Mouse (Mus musculus) megakaryocyte, embryonic 14.5 days (primary cell): ENCODE measurements around the gene 1190002N15Rik. TPM values are rescaled to one million over a fixed set of nuclear protein-coding genes. Genes with fewer than 3 reads are reported as not detected.

Source experiments
- H3K27me3 ChIP-seq: replicated peaks from 2 replicates; pipeline ENCODE3; 2012; ENCODE audit warnings: inconsistent platforms
- H3K36me3 ChIP-seq: replicated peaks from 2 replicates; pipeline ENCODE3; 2012; ENCODE audit warnings: low read length, inconsistent platforms, mixed read lengths
- H3K4me1 ChIP-seq: 2 replicates; pipeline ENCODE4 v1.6.1; 2012; ENCODE audit warnings: inconsistent platforms
- H3K4me3 ChIP-seq: replicated peaks from 2 replicates; pipeline ENCODE3; 2012; ENCODE audit warnings: moderate library complexity, mild to moderate bottlenecking, inconsistent platforms
- H3K9me3 ChIP-seq: 2 replicates; pipeline ENCODE4 v1.6.1; 2012; ENCODE audit warnings: inconsistent platforms
- FLI1 ChIP-seq: IDR thresholded peaks from 2 replicates; pipeline ENCODE4 v1.6.1; 2012; ENCODE audit warnings: low read length, inconsistent platforms, mixed read lengths
- GATA1 ChIP-seq: IDR thresholded peaks from 3 replicates; pipeline ENCODE4 v1.6.1; 2012; ENCODE audit warnings: mixed read lengths, low read length, inconsistent platforms, borderline replicate concordance
- polyA plus RNA-seq: library from polyadenylated mRNA; stranded (reverse); fragments of >175 nt; gene quantifications from 2 replicates; pipeline ENCODE4 v1.2.3, GENCODE M21; 2012; ENCODE audit warnings: low replicate concordance; ENCODE audit not compliant: insufficient read depth

Gene 1190002N15Rik
- polyA plus RNA-seq, 1 experiment = 3.2 TPM

DNA sequence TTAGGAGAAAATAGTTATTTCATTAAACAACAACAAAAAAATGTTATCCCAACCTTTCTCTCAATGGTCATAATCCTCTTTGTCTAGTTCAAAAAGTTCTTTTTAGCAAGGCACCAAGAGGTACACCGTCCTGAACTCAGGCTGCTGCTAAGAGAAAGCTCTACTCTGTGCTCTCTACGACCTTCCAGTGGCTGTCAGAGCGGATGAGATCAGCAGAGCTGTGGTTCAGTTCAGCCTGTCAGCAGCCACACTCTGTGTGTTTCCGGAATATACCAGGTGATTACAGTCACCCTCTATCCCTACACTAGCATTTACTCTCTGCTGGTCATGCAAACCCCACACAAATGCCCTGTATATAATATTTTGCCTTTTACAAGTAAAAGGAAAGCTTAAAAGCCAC, 4.2 kb downstream of the 1190002N15Rik start:
- no peaks in the 10 kb centered on the region for H3K36me3 ChIP-seq
- H3K4me3 ChIP-seq = peak overlapping the region; percentile 83
- H3K4me1 ChIP-seq = peaks cover 74% of the 10 kb centered on the region
- H3K9me3 ChIP-seq = no peaks in the 10 kb centered on the region
- H3K27me3 ChIP-seq = no peaks in the 10 kb centered on the region
- TF ChIP-seq GATA1 (no peak), FLI1 (no peak)

DNA sequence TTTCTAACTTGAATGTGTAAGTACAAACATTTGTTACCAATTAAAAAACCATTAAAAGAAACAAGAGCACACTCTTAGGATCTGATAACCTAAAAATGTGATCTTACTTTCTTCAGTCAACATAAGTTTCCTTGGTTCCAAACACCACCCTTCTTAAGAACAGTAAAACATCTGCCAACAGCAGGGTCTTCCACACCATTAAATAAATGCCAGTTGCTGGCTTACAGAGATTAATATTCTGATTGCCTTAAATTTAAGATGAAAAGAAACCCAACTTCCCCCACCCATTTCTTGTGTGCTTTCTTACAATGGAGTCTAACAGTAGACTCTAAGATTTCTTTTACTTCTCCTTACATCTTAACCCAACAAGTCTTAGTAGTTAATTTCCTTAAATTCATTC, 7.9 kb downstream of the 1190002N15Rik start:
- no peaks in the 10 kb centered on the region for H3K36me3 ChIP-seq
- no peaks in the 10 kb centered on the region for H3K9me3 ChIP-seq
- no peaks in the 10 kb centered on the region for H3K27me3 ChIP-seq
- TF ChIP-seq GATA1 (no peak), FLI1 (no peak)
- H3K4me3 ChIP-seq = no peak overlapping the region
- H3K4me1 ChIP-seq = peaks cover 63% of the 10 kb centered on the region

DNA sequence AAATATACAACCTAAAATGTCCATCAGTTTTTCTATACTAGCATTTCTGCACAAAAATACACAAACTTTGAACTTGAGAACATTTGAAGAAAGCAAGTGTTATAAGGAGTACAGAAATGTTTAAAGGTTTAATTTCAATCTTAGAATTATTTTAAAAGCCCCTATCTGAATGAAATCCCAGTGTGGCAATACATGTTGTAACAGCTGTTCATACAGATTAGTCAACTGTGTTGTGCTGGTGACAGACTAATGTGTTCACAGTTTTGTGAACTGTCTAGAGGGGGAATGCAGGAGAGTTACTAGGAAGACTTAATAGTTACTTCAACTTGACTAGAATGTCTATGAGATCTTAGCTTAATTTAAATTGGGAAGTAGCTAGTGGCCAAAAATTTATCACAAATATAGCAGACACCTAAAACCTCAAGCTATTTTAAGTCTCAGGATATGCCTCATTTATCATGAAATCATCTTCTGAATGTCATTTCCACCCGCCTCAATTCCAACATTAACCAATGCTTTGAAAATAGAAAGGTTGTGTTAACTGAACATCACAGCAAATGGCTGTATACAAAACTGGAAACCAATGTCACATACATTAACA, 8.6 kb downstream of the 1190002N15Rik start:
- TF ChIP-seq FLI1 (no peak), GATA1 (no peak)
- no peaks in the 10 kb centered on the region for H3K27me3 ChIP-seq
- H3K9me3 ChIP-seq = no peaks in the 10 kb centered on the region
- peaks cover 2% of the 10 kb centered on the region for H3K36me3 ChIP-seq
- H3K4me1 ChIP-seq = peaks cover 58% of the 10 kb centered on the region
- no peak overlapping the region for H3K4me3 ChIP-seq

DNA sequence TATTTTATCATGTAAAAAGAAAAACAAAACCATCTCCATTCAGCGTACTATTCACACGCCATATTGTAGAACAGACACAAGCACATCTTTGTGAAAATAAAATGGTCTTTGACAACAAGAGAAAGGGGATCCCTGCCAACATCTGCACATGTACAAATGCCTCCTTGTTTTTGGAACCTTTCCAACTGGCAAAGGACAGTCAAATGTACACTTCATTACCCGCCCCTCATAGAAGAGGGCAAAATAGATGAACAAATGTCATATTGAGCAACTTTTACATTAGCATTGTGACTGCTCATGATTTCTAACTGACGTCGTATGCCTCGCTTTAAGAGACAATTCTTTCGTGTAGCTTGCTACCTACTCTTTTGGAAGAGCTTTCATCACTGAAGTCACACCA, 11.4 kb downstream of the 1190002N15Rik start:
- Histone ChIP-seq H3K36me3 (peaks cover 23% of the 10 kb centered on the region), H3K4me3 (no peak overlapping the region), H3K9me3 (no peaks in the 10 kb centered on the region), H3K27me3 (no peaks in the 10 kb centered on the region), H3K4me1 (peaks cover 31% of the 10 kb centered on the region)
- TF ChIP-seq GATA1 (no peak), FLI1 (no peak)

DNA sequence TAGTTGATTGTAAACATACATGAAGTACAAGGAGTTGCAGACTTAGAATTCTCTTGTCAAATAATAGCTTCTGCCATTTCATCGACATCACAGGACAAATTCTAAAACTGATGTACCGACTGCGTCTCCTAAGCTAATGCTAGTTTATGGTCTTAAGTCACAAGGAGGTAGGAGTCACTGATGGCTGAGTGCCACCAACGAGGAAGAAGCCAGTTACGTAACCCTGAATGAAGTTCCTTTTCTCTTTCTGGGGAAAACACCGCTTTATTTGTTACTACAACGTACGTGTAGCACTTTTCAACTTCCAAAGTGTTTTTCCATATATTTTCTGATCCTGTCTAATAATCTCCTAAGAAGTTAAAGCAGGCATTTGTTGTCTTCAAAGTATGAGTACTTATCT, 25.6 kb downstream of the 1190002N15Rik start:
- H3K36me3 ChIP-seq = peaks cover 8% of the 10 kb centered on the region
- H3K27me3 ChIP-seq = no peaks in the 10 kb centered on the region
- peaks cover 7% of the 10 kb centered on the region; the same call in 1 of the 2 replicates for H3K4me1 ChIP-seq
- no peaks in the 10 kb centered on the region for H3K9me3 ChIP-seq
- no peak overlapping the region for H3K4me3 ChIP-seq
- TF ChIP-seq GATA1 (no peak), FLI1 (no peak)

DNA sequence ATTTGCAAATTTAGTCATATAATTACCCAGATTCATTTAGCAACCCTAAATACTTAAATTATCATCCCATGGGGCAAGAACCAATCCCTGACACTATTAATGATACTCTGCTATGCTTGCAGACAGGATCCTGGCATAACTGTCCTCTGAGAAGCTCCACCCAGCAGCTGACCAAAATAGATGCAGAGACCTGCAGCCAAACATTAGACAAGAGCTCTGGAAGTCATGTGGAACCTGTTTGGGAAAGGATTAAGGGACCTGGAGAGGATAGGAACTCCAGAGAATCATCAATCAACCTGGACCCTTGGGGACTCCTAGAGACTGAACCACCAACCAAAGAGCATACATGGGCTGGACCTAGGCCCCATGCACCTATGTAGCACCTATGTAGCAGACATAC, 26.7 kb downstream of the 1190002N15Rik start:
- Histone ChIP-seq H3K4me3 (no peak overlapping the region), H3K27me3 (no peaks in the 10 kb centered on the region)
- TF ChIP-seq FLI1 (no peak), GATA1 (no peak)

DNA sequence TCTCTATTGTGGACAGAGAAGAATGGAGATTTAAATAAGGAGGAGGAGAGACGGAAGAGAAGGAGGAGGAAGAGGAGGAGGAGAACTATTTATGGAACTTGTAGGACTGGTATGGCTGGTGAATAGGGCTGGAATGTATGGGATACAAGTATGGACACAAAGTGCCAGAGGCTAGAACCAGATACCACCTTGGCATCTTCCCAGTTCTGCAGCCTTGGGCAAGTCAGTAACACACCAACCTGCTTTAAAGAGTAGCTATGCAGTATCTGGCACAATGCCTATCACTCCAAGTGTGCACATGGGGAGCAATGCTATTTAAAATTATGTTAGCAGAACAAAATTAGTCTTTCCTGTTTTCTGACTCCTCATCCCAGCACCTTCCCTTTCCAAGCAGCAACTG, 30.9 kb downstream of the 1190002N15Rik start:
- H3K27me3 ChIP-seq = no peaks in the 10 kb centered on the region
- H3K4me1 ChIP-seq = 0 out of 2 replicates have a peak, but pooled peaks cover 3% of the 10 kb centered on the region
- no peak for TF ChIP-seq FLI1
- no peak for TF ChIP-seq GATA1
- no peaks in the 10 kb centered on the region for H3K36me3 ChIP-seq
- H3K9me3 ChIP-seq = no peaks in the 10 kb centered on the region
- H3K4me3 ChIP-seq = no peak overlapping the region

More for the DNA sequence above, 26.7 kb downstream of the 1190002N15Rik start:
- no peaks in the 10 kb centered on the region for H3K9me3 ChIP-seq
- peaks cover 7% of the 10 kb centered on the region; the same call in 1 of the 2 replicates for H3K4me1 ChIP-seq
- no peaks in the 10 kb centered on the region for H3K36me3 ChIP-seq

DNA sequence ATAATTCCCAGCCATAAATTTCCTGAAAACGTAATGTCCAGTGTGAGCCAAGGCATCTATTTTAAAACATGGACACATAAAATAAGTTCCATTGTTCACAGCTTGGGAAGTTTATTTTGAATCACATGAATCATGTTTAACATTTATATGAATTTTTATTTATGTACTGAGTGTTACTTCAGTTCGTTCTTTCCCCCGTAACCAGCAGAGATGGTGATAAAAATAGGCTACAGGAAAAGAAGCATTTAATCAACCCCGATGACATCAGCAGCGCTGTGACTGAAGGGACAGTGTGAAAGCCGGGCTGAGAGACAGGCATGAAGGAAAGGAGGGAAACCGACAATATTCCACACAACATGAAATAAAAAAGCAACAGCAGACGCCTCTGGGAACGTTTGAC, 46.4 kb downstream of the 1190002N15Rik start:
- H3K36me3 ChIP-seq = no peaks in the 10 kb centered on the region
- H3K4me1 ChIP-seq = peaks cover 9% of the 10 kb centered on the region
- no peaks in the 10 kb centered on the region for H3K9me3 ChIP-seq
- TF ChIP-seq FLI1 (no peak), GATA1 (no peak)
- no peak overlapping the region for H3K4me3 ChIP-seq
- H3K27me3 ChIP-seq = no peaks in the 10 kb centered on the region

DNA sequence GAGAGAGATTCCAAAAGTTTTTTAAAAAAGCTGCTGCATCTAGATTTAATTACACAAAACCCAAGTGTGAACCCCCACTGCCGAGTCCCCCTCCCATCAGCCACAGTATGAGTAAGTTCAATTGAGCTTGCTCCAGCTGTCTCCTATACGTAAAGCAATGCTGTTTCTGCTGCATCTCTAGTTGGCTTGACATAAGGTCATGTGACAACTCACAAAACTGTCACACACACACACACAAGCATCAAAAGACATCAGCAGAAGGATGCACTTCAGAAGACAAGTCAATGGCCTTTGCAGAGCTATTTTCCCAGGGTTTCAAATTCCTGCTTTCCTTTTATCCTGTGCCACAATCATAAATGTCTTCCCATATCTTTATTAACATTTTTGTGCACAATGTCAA, 49.9 kb downstream of the 1190002N15Rik start:
- H3K9me3 ChIP-seq = no peaks in the 10 kb centered on the region
- TF ChIP-seq FLI1 (no peak), GATA1 (no peak)
- H3K4me3 ChIP-seq = no peak overlapping the region
- H3K27me3 ChIP-seq = no peaks in the 10 kb centered on the region
- peaks cover 9% of the 10 kb centered on the region for H3K4me1 ChIP-seq
- H3K36me3 ChIP-seq = no peaks in the 10 kb centered on the region

DNA sequence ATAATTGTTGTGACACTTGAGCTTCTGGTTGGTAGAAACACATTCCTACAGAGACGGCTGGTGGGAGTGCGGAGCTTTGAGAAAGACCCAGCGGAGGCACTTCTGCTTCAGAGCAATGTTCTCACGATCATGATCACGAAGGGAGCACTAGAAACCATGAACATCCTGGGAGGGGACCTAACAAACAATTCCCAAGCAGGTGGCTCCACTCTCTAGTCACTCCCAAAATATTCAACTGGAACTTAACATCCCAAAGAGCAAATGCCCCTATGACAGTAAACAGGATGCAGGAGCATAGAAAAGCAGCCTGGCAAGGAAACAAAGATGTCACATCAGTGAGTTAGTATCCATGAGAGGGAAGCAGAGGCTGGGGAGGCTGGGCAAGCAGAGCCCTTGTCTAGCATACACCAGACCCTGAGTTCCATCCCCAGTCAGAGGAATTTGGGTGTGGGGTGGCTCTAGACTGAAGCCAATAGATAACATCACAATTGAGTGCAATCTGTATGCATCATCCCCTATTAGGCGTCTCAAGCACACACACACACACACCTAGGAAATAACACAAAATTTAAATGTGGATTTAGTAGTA, 54.5 kb downstream of the 1190002N15Rik start:
- no peaks in the 10 kb centered on the region for H3K9me3 ChIP-seq
- H3K36me3 ChIP-seq = no peaks in the 10 kb centered on the region
- no peak overlapping the region for H3K4me3 ChIP-seq
- H3K4me1 ChIP-seq = no peaks in the 10 kb centered on the region
- no peaks in the 10 kb centered on the region for H3K27me3 ChIP-seq
- TF ChIP-seq FLI1 = no peak
- no peak for TF ChIP-seq GATA1
